Mouse (Mus musculus) erythroblast, adult 5-6 weeks (primary cell): ENCODE results near the gene Sec23ip. TPM values are rescaled to one million over a fixed set of nuclear protein-coding genes. Genes with fewer than 3 reads are reported as not detected.
"Not testable (repeated sequence)": the region's sequence is repeated elsewhere in the genome, so short reads cannot be mapped to it uniquely, and the experiment has no call there.

Experiments used
- ATAC-seq: replicated peaks from 2 replicates; pipeline ENCODE4 v1.8.0; 2016; ENCODE audit warnings: moderate number of reproducible peaks, mild to moderate bottlenecking, moderate TSS enrichment, inconsistent platforms; ENCODE audit not compliant: poor library complexity, low FRiP score, severe bottlenecking
- total RNA-seq, 2 experiments: library from RNA; stranded (forward) in 1 of 2; stranded (reverse) in 1 of 2; fragments of 150-400 nt in 1 of 2; fragments of 200-764, 138-1000 nt in 1 of 2; gene quantifications; 2 replicates each; pipeline versions ENCODE4 v1.2.3 to v1.2.4; 2015 to 2017; ENCODE audit warnings: low replicate concordance in 2 of 2

The Sec23ip gene
- 11.7 and 32.0 TPM in 2 replicates for total RNA-seq (2015; ENCODE audit: low replicate concordance)
- 16.2 and 17.3 TPM in 2 replicates for total RNA-seq (2017; ENCODE audit: low replicate concordance)

DNA sequence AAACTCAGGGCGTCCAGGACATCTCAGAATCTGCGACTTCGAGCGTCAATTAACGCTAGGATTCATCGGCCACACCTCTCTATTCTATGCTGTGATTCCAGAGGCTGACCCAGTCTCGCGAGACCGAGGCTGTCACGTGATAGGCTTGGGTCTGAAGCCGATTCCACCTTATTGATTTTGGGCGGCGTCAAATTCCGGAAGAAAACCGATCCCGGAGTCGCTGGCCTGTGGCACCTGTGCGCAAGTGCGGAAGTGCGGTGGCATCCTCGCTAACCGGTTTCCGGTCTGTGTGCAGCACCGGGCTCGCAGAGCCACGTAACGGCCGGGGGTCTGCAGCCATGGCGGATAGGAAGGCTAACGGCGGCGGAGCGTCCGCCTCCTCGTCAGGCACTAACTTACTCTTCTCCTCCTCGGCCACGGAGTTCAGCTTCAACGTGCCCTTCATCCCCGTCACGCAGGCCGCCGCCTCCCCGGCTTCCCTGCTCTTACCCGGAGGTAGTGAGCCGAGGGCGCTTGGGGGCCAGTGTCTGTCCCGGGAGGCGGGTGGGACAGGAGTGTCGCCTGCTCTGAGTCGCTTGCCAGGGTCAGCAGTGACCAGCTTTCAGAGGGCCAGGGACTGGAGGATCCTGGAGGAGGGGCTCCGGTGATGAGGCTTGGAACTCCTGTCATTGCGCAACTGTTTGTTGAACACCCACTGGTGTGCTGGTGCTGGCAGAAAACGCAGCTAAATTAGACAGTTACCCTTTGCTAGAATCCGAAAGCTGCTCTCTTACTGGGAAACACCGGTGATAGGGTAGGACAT is at the start of gene Sec23ip:
Gene Sec23ip (plus strand): TSS at position 260 of the 802 bp plus-strand sequence.
- ATAC-seq = peak; percentile 87

DNA sequence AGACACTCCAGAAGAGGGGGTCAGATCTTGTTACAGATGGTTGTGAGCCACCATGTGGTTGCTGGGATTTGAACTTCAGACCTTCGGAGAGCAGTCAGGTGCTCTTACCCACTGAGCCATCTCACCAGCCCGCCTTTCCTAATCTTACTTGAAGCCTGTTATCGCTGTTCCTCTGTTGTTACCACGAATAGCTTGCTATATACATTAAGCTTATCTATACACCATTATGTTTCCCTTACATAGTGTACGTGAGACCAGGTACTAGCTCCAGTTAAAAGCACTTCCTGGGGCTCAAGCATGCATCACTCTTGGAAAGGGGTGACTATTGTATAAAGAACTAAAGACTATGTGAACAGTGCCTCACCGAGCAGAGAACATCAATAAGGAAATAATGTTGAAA is 44.8 kb upstream of the Sec23ip start:
- not testable (repeated sequence) for ATAC-seq

DNA sequence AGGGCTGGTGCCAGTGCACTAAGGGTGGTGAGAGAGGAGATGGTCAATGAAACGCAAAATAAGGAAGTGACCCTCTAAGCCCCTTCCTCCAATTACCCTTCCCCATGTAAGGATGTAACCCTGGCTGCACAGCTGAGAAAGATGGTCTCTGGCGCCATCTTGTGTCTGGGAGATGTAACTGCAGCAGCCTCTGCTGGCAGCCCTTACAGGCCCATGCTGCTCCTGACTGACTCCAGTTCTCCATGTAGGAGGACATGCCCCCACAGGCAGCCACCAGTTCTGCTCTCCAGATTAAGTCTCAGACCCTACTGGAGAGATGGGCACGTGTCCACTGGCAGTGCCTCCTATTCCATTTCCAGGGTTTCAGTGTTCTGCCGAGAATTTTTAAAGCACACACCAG is 39.0 kb upstream of the Sec23ip start:
- peak; percentile 89 for ATAC-seq

DNA sequence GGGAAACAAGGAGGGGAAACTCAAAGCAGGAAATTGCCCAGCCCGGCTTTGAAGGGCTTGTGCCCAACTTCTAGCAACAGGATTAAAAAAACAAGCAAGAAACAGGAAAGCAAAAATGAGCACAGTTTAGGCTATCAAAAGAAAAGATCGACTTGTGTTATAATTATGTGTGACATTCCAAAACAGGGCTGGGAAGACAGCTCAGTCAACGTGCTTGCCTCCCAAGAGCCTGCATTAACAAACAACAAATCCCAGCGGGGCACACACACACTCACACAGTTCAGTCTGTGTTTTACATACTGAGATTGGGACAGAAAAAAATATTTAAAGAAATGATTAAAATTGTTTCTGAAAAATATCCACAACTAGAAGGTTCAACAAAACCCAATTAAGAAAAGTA is 26.8 kb upstream of the Sec23ip start:
- no peak for ATAC-seq

DNA sequence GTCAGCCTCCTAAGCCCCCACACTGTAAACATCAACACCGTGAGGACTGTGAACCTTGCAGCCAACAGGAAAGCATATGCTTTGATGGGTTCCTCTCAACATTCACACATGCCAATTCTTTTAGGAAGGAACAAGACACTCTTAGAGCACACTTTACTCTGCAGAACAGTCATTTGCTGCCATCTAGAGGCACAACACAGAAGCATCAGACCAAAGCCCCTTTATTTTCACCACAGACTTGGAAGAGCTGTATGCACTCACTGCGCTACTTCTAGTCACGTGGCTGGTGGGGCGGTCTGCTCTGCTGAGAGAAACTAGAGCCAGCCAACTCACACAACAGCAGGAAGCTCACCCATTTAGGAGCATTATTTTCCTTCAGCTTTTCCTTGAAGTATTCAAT is 20.0 kb upstream of the Sec23ip start:
- ATAC-seq = peak; percentile 75

DNA sequence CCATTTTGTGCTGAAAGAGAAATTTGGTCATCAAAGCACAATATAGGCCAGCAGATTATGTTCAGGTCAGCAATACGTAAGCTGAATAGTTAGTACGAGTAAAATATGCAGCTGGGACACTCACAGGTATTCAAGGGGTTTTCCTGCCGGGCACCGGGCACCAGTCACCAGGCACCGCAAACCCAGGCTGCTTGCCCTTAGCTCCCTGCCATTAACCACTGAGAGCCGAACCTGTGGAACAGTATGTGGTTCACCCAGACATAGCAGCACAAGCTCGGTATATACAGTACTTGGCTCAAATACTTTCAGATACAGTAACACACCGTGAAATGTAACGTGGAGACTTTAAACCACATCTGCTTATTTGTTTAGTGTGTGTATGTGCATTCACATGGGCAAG is 19.6 kb upstream of the Sec23ip start:
- no peak for ATAC-seq

DNA sequence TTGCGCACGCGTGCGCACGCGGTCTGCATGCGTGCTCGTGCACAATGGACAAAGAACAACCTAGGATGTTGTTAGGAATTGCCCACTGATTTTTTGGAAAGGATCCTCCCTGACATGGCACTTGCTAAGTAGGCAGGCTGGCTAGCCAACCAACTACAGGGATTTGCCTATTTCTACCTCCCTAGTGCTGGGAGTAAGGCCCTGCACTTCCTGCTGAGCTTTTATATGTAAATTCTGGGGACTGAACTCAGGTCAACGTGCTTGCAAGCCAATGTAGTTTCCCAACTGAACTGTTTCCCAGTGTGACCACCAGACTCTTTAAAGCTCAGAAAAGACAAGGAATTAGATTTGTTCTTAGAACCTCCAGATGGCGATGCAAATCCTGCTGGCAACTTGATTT is 17.7 kb upstream of the Sec23ip start:
- no peak for ATAC-seq

DNA sequence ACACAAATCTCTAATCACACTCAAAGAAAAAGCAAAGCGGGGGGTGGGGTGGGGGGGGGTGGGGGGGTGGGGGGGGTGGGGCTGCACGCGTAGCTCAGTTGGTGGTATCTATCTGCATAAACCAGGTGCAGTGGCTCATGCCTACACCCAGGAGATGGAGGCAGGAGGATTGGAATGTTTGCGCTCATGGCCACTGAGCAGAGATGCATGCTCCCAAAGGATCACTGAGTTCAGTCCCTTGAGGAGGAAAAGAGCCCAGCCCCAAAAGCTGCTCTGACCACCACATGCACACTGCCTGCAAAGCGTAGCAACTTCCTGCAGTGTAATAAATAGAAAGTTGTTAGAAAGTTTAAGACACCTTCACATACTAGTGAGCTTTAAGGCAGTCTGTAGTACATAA is 17.0 kb upstream of the Sec23ip start:
- ATAC-seq = no peak

DNA sequence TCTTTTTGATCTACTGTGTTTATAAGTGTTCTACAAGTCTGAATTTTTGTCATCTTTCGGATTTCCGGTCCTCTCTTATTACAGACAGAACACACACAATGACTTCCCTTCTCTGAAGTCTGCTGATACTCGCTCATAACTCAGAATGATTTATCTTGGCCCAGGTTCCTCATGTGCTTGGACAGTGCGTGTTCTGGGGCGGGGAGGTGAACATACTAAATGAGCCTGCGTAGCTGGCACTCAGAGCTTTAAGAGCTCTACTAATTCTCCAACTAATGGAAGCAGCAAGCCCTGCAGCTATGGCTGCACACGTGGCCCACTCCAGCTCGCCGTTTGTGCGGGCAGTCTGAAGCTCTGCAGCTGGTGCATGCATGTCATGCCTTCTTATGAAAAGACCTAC is 16.0 kb upstream of the Sec23ip start:
- ATAC-seq = no peak

DNA sequence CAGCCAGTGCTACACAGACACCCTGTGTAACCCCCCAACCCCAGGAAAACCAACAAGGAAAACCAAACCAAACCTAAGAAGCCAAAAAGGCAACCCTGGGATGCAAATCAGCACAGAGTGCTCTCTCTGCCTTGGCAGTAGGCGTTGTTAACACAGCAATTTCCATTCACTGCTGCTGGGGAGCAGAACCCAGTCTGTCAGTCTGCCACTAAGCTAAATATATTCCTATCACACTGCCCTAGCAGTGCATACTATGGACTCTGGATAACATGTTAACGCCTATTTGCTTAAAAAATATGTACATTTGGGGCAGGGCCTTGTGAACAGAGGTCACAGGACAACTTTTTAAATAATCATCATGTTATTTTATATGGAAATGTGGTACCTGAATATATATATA is 13.2 kb upstream of the Sec23ip start:
- ATAC-seq = no peak

DNA sequence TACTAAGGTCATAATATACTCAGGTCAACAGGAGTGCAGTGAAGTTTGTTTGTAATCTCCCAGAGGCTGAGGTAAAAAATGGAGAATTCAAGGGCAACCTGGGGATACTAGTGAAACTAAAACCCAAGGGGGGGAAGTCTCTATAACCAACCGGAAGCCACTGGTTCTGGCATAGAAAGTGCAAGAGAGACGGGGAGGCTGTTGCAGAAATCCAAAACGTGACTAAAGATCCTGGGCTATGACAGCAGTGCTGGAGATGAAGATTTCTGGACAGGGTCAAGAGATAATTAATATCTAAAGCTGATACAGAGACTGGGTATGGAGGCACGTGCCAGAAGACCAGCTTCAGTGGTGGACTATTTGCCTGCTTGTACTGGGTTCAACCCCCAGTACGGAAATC is 6.7 kb upstream of the Sec23ip start:
- ATAC-seq = no peak

DNA sequence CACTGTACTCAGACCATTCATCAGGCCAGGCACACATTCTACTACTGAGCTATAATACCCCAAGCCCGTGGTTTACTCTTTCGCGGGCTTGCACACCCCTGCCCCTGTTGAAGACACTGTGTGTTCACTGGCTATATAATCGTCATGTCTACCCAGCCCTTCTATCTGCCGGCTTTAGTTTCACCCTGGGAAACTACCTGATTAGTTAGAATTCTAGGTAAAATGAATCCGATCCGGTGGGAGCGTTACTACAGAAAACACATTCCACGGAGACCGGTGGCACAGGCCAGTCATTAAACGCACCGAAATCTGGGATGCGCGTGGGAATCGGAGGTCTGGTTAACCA is 5.7 kb upstream of the Sec23ip start:
- no peak for ATAC-seq

DNA sequence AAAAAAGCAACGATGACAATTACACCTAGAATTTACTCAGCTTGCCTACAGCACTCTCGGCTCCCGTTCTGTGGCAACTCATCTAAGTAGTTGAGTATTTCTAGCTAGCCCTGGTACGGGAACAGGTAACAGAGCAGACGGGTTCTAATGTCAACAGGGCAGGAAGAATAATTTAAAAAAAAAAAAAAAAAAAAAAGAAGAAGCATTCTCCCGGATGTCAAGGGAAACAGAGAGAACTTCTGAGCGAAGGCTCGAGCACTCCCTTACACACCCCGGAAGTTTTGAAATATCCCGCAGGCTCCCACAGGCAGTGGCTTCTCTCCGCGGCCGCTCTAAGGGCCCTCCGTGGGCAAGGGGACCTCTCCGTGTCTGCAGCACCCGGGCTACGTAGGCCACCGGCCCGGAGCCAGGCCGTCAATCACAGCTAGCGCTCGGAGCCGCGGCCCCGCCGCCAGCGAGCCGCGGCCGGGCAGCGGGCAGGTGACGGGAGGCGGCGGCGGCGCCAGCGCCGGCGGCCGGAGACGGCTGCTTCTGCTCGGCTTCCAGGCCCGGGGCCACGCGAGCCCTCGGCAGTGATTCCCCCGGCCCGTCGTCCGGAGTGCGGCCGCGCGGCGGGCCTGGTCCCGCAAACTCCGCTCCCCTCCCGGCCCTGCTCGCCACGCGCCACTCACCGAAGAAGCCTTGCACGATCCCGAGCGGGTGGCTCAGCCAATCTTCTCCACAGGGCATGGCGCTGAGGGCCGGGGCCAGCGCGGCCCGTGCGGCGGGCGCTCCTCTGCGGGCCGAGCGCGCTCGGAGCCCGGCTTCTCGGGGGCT is 5.1 kb upstream of the Sec23ip start:
- ATAC-seq = peak; percentile 22; the same call in 1 of the 2 replicates

DNA sequence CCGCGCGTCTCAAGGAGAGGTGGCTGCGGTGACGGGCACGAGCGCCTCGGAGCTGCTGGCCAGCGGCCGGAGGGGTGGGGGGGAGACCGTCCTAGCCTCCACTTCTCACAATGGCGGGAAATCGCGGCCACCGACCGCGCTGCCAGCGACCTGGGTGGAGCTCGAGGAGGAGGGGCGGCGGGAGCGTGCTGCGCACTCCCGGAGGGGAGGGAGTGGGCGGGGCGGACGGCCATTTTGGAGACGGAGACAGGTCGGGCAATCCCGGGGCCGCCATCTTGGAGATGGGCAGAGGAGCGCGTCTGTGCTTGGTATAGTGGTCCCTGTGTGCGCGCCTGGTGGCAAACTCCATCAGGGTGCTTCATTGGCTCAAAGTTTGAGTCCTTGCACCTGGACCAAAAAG is 4.4 kb upstream of the Sec23ip start, which contains the start of gene Mcmbp:
Gene Mcmbp (minus strand): TSS at position 162 of the 400 bp plus-strand sequence.
- peak; percentile 85 for ATAC-seq

DNA sequence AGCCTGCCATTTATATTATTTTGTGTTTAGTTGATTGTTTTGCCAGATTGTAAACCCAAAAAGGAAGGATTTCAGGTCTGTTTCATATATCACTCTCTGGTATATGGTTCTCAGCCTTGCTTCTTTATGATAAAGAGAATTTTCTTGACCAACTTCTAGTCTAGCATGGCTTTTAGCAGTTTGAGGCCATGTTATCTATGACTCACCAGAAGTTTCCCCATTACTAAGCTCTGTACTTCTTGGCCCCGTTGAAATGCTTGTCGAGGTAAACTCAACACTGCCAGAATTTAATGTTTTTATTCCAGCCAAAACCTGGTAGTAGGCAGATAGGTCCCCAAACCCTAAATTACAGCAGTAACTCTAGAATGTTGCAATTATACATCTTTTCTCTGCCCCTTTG is 845 bp upstream of the Sec23ip start:
- no peak for ATAC-seq

DNA sequence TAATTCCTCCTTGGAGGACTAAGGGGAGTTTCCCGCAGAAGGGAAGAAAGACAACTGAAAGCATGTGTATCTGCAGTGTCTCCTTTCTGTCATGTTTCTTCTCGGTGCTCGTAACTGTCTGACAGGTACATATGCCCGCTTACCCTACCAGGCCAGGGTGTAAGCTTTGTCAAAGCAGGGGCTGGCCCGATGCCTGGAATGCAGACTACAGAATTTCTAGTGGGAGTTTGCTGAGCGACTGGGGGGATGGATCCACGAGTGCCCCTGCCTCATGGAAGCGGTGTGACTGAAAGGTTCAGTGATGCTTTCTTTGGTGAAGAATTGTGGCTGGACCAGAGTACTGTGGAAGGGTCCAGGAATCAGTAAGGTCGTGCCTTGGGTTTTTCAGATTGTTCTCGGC is 1.4 kb downstream of the Sec23ip start:
- no peak for ATAC-seq

DNA sequence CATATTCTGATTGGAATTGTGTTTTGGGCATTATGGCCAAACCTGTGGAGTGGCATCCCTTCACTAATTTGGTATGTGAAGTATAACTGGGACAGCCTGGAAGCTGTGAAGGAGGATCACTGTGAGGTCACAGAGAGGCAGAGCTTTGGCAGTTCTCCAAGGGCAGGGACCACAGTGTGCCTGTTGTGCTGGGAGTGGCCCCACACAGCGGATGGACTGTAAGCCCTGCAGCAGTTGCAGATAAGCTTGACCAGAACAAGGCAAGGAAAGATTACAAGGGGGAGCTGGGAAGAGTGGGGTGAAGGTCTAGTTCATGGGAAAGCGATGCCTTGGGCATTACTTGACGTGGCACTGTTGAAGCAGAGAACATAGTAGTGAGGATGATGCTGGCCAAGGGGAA is 4.0 kb downstream of the Sec23ip start:
- peak; percentile 67 for ATAC-seq

DNA sequence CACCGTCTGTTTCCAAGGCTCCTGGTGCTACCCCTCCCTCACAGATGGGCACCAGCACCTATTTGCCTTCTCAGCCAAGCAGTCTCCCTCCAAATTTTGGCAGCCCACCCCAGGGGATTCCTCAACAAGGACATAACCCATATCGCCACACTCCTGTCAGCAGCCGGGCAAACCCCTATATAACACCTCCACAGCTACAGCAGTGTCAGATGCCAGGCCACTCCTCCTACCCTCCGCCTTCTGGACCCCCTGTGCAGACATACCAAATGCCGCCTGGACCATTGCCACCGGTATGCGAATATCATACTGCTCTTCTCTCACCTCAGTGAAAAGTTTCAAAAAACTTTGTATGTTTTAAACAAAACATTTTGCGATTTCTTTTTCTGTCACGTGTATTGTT is 5.6 kb downstream of the Sec23ip start:
- ATAC-seq = no peak

DNA sequence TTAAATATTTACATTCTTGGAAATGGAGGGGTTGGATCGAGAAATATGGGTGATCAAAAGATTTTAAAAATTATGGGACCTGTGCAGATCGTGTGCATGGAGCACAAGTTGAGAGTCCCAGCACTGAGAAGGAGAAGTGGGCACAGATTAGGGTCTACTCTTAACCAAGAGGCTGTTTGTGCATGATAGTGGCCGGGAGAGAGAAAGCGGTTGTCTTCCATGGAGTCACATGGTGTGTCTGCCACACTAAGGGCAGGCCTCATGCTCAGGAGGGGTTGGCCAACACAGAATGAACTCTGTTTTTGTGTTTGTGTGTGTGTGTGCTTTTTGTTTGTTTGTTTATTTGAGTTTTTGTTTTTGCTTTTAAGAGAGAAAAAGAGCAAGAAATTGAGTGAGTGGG is 7.3 kb downstream of the Sec23ip start:
- no peak for ATAC-seq

DNA sequence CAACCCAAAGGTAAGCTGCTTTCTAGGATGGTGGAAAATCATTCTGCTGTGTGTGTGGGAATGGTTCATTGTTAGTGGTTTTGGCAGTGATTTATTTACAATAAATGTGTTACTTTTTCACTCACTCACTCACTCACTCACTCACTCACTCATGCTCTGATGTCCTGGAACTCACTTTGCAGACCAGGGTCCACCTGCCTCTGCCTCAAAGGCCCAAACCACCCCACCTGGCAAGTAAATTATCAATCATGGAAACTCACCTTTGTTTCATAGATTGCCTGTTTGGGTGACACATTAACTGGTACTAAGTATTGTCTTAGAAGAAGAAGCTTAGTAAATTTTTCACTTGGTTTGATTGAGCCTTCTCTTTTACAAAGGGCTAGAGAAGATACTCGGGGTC is 10.7 kb downstream of the Sec23ip start:
- ATAC-seq = no peak

DNA sequence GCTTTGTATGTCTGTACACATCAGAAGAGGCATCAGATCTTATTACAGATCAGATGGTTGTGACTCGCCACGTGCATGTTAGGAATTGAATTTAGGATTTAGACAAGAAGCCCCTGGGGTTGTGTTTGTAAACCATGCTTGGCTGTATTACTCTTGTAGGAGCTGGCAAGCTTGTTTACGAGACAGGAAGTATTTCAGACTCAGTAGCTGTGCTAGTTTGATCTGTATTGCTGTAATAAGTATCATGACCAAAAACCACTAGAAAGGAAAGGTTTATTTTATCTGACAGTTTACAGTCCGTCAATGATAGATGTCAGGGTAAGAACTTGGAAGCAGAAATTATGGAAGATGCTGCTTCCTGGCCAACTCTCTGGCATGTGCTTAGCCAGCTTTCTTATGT is 14.2 kb downstream of the Sec23ip start:
- no peak for ATAC-seq
